Mouse (Mus musculus): ENCODE data around the gene Tmed6.

GRCm38 (mm10) chr8:107115008-107115320 is 49.5 kb upstream of the Tmed6 start:
- TF ChIP-seq POLR2A (IDR thresholded peaks at IDR 0.05; ENCODE audit: control insufficient read depth, low read depth, low read length) = no peak
- TF ChIP-seq CTCF (IDR thresholded peaks at IDR 0.05; ENCODE audit: control insufficient read depth, insufficient read depth, insufficient replicate concordance, low read depth, low read length) = no peak

All from testis, adult 2 months (tissue).